Mouse (Mus musculus): ENCODE results near the gene Armh1.

Gene Armh1

DNA sequence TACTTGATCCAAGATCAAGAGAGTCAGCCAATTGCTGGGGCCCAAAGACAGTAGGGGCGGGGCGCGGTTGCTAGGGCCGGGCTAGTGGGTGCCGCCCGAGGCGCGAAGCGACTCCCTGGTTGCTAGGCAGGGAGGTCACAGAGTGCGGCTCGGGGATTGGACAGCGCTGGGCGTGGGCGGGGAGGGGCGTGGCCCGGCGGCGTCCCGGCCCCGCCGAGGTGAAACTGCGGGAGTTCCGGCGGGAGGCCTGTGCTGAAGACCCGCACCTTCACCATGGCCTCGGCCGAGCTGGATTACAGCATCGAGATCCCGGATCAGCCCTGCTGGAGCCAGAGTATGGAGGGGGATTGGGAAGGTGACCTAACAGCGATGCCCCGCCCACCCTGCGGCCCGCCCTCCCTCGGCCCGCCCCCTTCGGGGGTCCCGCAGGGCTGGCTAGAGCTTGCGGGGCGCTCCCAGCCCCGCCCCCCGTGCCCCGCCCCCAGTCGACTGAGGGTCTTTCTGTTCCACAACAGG lies at the start of gene Armh1, which contains the start of gene Tmem53:
TSS of gene Armh1 (minus strand) at position 325 of the 516 bp plus-strand sequence.
TSS of gene Tmem53 (plus strand) at position 151 of the 516 bp plus-strand sequence.
- DNase-seq (ENCODE audit: low spot score): peak; percentile 80

DNA sequence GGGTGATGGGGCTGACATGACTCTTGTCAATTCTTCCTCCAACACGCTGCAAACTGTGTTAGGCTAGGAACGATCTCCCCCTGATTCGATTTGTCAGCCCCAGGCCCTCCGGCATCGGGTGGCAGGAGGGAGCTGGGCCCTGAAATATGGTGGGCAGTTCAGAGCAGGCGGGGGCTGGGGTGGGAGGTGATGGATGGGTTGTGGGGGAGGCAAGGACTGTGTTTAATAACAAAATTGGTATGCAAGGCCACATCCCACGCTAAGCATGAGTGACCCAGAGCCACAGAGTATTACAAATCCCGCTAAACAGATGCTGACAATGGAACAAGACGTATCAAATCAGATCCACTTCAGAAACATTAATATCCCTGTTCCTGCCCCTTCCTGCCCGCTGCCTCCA lies 48.0 kb upstream of the Armh1 start:
- DNase-seq (ENCODE audit: low spot score): no peak

DNA sequence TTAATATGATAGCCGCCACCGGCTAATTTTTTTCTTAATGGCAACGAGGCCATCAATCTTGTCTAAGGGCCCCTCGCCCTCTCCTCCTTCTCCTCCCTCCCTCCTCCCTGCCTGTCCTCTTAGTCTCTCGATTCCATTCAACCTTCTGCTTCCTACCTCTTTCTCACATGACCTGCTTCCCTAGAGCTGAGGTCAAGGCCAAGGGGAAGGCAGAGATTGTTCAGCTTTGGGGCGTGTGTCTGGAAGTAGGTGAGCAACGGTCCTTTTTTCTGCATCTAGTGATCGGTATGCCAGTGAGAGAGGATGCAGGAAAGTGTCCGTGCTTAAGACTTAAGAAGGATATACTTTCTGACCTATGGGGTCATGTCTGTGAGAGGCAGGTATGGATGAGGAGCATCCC lies 45.9 kb upstream of the Armh1 start:
- no peak for DNase-seq (ENCODE audit: low spot score)

DNA sequence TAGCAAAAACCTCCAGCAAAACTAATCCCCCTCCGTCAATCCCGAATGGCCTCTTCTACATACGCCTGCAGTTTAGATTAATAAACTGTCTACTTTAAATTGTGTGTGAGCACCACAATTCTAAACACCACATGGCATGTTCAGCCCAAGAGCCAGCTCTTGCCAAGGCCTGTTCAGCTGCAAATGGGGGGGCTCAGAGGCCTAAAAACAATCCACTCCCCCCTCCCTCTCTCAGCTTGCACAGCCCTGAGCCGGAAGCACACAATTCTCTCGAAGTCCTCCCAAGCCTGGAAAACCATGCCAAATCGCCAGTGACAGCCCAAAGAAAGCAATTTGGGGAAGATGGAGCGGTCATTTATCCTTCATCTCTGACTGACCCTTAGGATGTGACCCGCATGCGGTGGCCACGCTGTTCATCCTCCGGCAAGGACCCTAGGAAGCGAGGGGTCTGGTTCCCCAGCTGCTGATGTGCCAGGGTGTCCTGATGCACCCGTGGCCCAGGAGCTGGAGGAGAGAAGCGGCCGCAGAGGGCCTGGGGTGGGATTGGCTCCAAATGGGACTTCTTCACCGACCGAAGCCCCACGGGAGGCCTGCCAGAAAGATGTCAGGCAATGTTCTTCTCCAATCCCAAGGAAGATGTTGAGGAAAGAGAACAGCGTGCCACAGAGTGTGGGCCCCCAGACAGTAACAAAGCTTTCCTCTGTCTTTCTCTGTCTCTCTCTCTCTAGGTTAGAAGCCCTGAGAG lies 45.1 kb upstream of the Armh1 start:
- no peak for DNase-seq (ENCODE audit: low spot score)

DNA sequence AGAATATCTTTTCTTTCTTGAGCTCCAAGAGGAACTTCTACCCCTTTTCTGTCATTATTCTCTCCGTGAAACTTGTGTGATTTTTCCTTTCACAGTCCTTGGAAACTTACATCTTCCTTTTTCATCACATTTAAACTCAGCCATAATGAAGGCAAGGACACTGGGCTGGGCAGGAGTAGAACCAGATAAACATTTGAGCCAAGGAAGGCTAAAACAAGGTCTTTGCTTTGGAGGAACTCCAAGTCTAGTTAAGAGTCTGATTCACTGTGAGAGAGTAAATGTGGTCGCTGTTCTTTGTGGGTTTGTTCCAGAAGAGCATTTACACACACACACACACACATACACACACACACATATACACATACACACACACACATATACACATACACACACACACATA lies 39.8 kb upstream of the Armh1 start:
- no peak for DNase-seq (ENCODE audit: low spot score)

DNA sequence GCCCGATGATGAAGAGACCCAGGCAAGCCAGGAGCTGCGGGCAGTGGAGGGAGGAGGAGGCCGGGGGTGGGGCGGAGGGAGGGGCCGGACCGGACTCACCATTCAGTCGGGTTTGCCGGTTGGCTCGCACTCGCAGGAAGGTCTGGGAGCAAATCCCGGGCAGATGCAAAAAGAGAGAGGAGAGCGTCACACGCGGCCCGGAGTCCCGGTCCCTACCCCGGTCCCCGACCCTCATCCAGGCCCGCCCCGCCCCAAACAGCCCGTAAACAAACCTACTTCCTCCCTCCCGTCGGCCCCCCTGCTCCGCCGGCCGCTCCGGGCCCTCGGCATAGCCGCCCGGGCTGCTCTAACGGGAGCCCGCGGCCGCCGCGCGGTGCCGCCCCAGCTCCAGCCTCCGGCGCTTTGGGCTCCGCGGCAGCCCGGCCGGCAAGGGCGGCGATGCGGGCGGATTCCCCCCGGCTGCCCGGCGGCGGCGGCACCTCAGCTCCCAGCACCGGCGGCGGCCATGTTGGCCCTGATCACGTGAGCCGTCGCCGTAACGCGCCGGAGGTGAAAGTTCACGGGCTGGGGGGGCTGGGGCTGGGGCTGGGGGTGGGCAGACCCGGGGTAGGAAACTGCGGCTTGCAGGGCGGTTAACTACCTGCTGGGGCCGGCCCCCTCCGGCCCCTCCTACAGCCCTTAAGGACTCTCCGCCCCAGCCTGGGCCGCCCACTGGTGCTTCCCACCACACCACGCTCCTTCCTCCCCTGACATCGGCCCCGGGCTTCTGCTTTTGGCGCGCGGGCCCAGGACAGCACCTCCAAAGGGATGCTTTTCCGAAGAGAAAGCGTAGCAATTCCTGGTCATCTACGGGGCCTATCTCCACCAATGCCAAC lies 37.2 kb upstream of the Armh1 start:
- peak; percentile 72 for DNase-seq (ENCODE audit: low spot score)

DNA sequence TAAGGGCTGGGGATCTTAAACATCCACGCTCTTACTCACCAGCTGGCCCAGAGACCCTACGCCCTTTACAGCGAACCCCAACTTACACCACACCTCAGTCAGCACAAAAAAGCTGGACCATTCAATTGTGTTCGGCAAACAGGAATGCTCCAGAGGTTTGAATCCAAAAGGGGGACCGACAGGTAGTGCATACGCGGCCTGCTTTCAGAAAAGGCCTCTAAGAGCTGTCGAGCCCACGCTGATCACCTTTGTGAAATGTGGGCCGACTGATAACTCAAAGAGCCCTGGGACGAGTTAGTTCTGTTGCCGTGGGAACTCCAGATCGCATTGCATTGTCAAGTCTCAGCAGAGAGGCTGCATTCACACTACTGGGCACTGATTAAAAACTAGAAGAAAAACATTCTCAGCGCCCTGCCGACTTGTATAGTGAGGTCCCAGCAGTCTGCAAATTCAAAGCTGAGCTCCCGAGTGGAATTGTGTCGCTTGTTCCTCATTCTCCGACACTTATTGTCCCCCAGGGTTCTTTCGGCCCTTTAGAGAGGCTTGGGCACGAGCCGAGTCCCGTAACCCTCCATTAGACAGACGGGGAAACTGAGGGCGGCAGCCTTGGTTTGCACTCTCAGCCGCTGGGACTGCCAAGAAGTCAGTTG lies 36.5 kb upstream of the Armh1 start:
- no peak for DNase-seq (ENCODE audit: low spot score)

DNA sequence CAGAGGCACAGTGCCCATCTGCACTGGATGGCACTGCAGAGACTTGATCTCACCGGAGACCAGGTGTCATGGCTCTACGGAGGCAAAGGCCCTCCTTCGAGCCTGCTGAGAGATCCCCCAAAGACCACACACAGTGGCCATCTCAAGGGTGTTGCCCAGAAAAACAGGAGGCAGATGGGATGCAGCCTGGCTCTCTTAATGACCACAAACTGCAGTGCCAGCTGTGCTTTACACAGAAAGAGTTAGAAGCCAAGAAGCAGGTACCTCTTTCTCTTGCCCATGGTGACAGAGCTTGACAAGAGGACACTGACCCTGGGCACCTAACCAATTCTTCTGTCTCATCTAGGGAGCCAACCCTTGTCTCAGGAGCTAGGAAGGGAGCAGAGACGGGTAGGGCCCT lies 32.4 kb upstream of the Armh1 start:
- DNase-seq (ENCODE audit: low spot score): no peak

DNA sequence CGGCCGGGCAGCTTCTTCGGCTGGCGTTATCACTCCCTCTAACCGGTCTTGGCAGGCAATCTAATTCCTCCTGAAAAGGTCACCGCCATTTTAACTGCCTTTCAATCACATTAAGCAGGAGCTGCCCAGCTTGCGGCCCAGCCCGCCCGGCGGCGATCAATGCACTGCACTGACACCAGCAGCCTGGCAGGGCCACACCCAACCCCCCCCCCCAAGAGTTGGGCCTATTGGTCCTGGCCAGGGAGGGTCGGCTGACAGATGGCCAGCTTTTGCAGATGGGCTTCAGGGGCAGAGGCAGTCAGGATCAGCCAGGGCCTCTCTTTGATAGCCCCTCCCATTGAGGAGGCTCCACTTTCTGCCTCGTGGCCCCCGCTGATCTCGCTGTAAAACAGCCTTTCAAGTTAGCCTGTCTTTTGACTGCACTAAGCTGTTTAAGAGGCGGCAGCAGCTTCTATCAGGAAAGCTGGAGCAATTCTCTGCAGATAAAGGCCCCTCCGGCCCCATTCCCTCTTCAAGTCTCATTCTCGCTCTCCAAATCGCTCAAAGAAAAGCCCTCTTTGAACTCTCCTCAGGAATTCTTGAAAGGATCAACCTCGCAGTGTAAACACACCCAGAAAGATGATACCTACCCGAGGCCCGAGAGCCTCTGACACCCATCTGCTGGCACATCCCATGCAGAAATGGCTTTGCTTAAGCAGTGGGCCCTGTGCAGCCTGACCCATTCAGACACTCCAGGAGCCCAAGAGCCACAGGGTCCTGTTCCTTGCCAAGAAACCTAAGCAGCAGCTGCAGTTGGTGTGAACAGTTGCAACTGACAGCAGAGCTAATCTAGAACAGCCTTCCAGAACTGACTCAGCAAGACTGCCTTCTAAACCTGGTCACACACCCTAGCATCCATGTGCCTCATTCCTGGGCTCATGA lies 31.6 kb upstream of the Armh1 start:
- DNase-seq (ENCODE audit: low spot score): no peak

DNA sequence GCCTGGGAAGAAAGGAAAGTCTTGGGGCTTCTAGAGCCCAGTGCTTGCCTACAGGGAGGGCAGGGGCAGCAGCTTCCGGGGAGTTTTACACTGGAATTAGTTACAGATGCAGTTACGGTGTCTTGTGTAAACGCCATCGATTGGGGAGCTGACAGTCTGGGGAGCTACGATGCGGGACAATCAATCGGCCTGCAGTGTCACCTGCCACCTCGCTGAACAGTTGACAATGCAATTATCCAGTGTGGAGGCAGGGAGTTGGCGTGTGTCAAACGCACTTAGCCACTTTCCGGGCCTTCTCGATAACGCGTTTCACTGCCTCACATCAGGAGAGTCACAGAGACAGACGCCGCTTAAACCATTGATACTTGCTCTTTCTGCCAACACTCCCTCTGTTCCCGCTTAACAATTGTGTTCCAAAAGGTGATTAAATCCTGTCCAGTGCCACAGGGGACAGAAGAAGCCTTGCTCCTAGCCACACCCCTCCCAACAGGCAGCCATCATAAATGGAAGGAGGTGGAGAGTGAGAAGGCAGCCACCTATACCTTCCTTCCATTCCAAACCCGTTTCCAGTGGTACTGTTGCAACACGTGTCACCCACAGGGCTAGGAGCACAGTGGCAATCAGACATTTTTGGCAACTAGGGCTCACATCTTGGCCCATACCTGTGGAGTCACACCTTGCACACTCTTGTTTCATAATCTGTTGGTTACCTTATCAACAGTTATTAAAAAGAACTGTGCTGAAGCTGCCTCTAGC lies 29.3 kb upstream of the Armh1 start:
- no peak for DNase-seq (ENCODE audit: low spot score)

DNA sequence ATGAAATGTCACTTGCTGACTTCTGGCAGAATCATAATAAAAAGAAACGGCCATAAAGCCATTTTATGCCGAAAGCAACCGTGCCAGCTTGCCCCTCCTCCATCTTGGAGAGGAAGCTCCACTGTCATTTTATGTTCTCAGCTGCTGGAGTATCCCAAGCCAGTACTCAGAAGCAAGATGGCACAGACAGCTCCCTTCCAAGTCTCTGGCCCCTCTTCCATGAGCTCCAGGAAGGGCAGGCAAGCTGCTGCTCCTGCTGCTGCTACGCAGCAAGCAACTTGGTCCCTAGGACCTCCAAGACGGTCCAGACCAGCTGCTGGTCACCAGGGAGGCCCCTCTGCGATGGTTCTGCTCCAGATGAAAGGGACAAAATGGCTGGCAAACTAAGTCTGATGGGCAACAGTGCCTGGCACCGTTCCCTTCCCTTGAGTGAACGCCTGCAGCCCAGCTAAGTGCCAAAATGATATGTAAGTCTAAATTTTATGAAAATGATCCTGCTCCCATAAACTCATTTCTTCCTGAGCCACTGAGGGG lies 28.5 kb upstream of the Armh1 start:
- DNase-seq (ENCODE audit: low spot score): no peak

DNA sequence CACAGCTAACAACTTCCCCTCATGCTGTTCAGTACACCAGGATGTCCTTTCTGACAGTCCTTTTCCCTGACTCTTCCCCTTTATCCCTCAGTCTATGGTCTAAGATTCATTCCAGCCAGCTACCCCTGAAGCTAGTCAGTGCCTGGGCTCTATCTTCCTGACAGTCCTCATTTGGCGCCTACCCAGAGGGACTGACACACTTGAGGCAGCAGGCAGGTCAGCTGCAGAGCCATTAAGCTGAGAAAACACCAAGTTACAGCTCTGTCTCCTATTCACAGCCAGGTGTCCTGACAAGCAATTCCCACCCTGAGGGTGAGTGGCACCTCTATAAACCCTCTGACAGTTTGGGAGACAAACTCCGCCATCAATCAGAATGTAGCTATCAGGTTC lies 27.3 kb upstream of the Armh1 start:
- no peak for DNase-seq (ENCODE audit: low spot score)

DNA sequence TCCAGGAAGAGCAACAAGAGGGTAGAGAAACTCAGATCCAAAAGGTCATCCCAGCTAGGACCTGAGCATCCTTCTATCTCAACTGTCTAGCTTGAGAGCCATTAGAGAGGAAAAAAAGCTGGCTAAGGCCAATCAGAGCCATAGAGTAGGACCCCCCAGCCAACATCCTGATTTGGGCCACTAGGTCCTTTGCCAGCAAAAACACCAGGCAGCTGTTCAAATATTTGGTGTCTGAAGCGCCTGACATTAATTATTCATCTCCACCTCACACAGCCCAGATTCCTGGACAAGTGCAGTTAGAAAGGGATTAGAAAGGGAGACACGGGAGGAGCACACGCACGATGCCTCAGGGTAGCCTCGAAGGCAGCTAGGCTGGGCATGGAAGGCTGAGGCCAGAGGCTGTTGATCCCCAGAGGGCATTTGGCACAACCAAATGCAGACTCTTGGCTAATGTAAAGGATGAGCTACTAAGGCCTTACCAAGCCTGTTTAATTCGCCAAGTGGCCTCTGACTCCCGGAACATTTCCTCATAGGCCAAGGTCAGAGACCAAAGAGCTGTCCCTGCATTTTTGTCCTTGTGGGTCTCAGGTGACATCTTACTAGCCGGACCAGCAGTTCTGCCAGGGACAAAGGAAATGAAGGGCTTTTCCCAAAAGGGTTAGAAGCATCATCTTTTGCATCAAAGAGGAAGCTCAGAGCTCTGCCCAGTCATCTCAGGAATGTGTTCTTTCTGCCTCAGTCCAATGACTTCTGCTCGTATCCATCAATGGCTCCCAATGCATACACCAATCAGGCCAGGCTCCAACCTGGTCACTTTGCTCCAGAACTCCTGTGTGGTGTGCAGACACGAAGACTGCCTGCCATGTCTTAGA lies 26.7 kb upstream of the Armh1 start:
- DNase-seq (ENCODE audit: low spot score): no peak

DNA sequence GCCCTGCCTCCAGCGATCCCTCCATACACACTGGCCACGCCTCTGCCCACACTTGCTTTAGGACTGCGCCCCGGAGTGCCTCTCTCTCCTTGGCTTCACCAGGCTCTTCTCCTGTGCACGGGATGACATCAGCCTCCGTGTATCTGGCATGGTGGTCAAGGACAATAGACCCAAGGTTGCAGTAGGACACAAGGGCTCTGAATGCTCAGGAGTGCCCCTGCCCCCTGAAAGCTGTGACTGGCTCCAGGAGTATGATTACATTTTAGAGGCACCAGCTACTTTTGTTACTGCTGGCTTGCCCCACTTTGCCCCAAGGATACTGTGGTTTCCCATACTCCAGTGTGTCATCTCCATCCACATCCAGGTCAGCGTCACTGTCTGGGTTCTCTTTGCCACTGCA lies 25.8 kb upstream of the Armh1 start:
- no peak for DNase-seq (ENCODE audit: low spot score)

DNA sequence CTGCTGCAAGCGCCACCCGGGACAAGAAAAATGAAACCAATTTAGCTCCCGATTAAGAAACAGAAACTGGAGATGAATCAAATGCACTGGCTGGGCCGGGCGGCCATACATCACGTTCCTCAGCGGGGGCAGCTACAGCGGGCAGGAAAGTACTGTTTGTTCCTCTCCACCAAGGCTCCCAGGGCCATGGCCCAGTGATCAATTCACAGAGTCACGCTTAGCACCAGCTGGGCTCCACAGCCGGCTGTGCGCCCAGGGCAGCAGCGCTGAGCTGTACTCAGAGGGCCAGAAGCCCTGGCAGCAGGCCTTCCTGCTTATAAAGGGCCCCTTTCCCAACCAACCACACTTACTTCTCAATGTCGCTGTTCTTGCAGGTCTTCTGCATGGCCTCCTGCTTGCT lies 25.1 kb upstream of the Armh1 start:
- peak; percentile 48 for DNase-seq (ENCODE audit: low spot score)

DNA sequence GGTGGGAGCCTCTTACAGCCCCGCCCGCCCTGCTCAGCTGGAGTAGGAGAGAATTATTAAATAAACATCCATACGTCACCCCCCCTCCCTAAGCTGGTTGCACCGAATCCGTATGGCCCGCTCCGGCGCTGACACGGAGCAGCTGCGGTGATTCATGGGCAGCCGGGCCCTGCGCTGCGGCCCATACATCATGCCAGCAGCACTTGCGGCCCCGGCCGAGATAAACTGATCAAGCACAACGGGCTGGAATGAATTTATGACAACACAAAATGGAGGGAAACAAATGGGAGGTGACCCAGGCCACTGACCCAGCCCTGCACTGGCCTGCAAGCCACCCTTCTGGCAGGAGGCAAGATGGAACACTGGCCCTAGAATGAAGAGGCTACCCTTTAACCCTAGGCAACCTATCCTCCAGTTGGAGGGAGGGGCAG lies 24.4 kb upstream of the Armh1 start:
- no peak for DNase-seq (ENCODE audit: low spot score)

DNA sequence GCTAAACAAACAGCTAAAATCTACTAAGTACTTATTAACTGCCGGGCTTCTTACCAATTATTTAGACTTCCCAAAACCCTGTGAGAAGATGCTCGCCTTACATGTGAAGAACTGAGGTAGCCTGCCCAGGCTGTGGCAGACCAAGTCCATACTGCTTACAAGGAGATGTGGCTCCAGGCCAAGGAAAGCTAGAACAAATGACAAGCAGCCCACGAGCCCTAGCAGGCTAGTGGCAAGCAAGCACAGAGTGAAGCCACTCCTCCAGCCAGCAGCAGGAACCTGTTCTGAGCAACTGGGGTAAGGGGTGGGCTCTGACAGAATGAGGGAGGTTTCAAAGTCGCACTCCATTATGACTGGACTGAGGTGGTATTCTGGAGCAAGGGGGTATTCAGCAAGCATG lies 22.8 kb upstream of the Armh1 start:
- DNase-seq (ENCODE audit: low spot score): no peak

DNA sequence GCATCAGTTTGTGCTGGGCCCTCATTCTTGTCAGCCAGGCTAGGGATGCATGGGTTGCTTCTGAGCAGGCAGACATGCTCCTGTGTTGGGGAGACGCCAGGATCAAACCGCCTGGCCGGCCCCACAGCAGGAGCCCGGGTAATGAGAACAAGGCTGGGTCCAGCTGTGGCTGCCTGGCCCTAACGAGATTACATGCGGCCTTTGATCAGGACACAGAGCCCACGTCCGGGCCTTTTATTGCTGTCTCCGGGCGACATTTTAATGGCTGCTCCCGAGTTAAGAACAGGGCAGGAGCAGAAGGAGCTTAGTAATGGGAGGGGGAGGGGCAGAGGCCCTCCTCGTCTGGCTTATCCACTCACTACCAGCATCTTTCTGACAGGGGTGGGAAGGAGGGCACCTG lies 20.5 kb upstream of the Armh1 start:
- no peak for DNase-seq (ENCODE audit: low spot score)

DNA sequence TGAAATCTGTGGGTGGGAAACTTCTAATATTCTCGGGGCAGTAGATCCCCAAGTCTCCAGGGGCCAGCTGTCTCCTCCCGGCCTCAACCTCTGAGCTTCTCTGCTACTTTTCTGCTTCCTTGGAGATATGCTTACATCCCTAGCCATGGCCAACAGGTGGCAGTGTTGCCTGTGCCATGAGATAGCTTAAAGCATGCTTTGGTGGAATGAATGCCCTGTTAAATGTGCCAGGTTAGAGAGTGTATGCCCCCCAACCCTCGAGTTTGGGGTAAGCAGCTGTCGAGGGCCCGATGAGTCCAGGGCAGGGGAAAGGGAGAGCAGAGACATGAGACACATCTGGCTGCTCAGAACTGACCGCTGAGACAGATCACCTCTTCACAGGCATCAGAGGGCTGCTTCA lies 18.4 kb upstream of the Armh1 start:
- peak; percentile 85 for DNase-seq (ENCODE audit: low spot score)

All from layer of hippocampus, adult 11-12 months (tissue).